Mouse (Mus musculus): ENCODE measurements around the gene Slc2a4.

DNA sequence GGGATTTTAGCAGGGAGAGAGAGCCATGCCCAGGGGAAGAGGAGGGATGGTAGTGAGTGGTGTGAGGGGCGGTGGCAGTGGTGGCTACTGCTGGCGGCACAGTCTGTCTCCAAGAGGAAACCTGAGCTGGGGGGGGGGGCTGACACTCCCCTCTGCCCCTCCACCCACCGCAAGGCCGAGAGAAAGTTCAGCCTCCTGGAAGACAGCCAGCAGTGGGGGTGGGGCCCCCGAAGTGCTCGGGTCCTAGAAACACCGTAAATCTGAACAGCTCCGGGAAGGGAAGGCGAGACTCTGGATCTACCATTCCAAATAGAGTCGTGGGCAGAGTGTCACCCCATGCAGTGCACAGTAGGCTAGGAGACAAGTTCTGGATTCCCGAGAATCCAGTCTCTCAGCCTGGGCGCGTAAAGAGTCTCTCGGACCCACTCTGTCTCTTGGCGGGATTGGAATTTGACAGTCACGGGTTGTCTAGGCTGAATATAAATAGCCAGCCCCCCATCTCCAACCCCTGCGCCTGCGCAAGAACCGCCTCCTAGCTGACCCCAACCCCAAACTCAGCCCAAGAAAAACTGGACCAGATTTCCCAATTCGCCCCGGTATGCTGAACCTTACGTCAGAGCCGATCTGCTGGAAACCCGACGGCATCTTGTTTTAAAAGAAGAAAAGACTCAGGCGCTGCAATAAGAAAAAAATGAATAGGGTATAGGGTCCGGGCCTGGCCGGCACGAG lies 487 bp downstream of the Slc2a4 start:
- TF ChIP-seq CTCF (IDR thresholded peaks at IDR 0.05; ENCODE audit: control insufficient read depth, insufficient read depth, insufficient replicate concordance, low read depth, low read length) (no peak), POLR2A (IDR thresholded peaks at IDR 0.05; ENCODE audit: control insufficient read depth, low read depth, low read length) (no peak)

Data from testis, adult 2 months (tissue).